Mouse (Mus musculus) MEL (cell line): Measurements from ENCODE around the gene Map3k10. TPM values are rescaled to one million over a fixed set of nuclear protein-coding genes. Genes with fewer than 3 reads are reported as not detected.

Experiments
- DNase-seq: peaks from one replicate; pipeline ENCODE4 v3.0.0; 2011; ENCODE audit warnings: low read depth, low spot score
- H3K27ac ChIP-seq: 2 replicates; pipeline ENCODE4 v1.5.1; 2012; ENCODE audit warnings: low read depth, mild to moderate bottlenecking, control low read depth, low read length, moderate library complexity; ENCODE audit not compliant: control insufficient read depth
- H3K27me3 ChIP-seq, 2 experiments: fragments of 150-350 bp in 1 of 2; sonication (generic) in 1 of 2; 2 replicates each; pipeline ENCODE4 v1.6.1; 2012; ENCODE audit warnings: low read length in 2 of 2, mild to moderate bottlenecking in 2 of 2, improper control_type of control experiment in 1 of 2, moderate library complexity in 1 of 2; ENCODE audit not compliant: insufficient read depth in 2 of 2, control insufficient read depth in 1 of 2
- H3K36me3 ChIP-seq, 2 experiments: 2 replicates each; pipeline ENCODE4 v1.6.1; 2012 to 2014; ENCODE audit warnings: low read length in 2 of 2, improper control_type of control experiment in 1 of 2, inconsistent platforms in 1 of 2, mild to moderate bottlenecking in 1 of 2; ENCODE audit not compliant: insufficient read depth in 2 of 2, control insufficient read depth in 1 of 2
- H3K4me1 ChIP-seq, 2 experiments: fragments of 150-350 bp in 1 of 2; sonication (generic) in 1 of 2; 2 replicates each; pipeline ENCODE4 v1.6.1; 2012; ENCODE audit warnings: low read length in 2 of 2, improper control_type of control experiment in 1 of 2, mild to moderate bottlenecking in 1 of 2; ENCODE audit not compliant: insufficient read depth in 2 of 2, control insufficient read depth in 1 of 2
- H3K4me3 ChIP-seq, 2 experiments: fragments of 150-350 bp in 1 of 2; sonication (generic) in 1 of 2; 2 replicates each; pipeline ENCODE4 v1.5.1; 2012; ENCODE audit warnings: low read depth in 2 of 2, low read length in 2 of 2, mild to moderate bottlenecking in 2 of 2, moderate library complexity in 2 of 2, control low read depth in 1 of 2, improper control_type of control experiment in 1 of 2; ENCODE audit not compliant: control insufficient read depth in 1 of 2, insufficient read depth in 1 of 2
- H3K79me2 ChIP-seq: 2 replicates; pipeline ENCODE4 v1.6.1; 2012; ENCODE audit warnings: mild to moderate bottlenecking, low read length, moderate library complexity; ENCODE audit not compliant: control insufficient read depth, poor library complexity, insufficient read depth
- H3K9ac ChIP-seq: 2 replicates; pipeline ENCODE4 v1.6.1; 2012; ENCODE audit warnings: low read depth, mild to moderate bottlenecking, control low read depth, low read length, moderate library complexity; ENCODE audit not compliant: control insufficient read depth, poor library complexity, severe bottlenecking
- H3K9me3 ChIP-seq: fragments of 150-350 bp; sonication (generic); replicated peaks from 2 replicates; pipeline ENCODE4 v1.6.1; 2012; ENCODE audit warnings: mild to moderate bottlenecking, low read length, improper control_type of control experiment, moderate library complexity; ENCODE audit not compliant: insufficient read depth
- BHLHE40 ChIP-seq: IDR thresholded peaks from 2 replicates; pipeline ENCODE4 v1.6.1; 2012; ENCODE audit warnings: low read depth, mild to moderate bottlenecking, inconsistent platforms, low read length, improper control_type of control experiment, borderline replicate concordance
- CHD1 ChIP-seq: IDR thresholded peaks from 2 replicates; pipeline ENCODE4 v1.6.1; 2012; ENCODE audit warnings: low read depth, mild to moderate bottlenecking, inconsistent platforms, low read length, improper control_type of control experiment
- CHD2 ChIP-seq: IDR thresholded peaks from 2 replicates; pipeline ENCODE4 v1.6.1; 2011; ENCODE audit warnings: low read length, improper control_type of control experiment
- CTCF ChIP-seq, 3 experiments: IDR thresholded peaks in 2 of 3; conservative IDR thresholded peaks in 1 of 3; 2 replicates each; pipeline ENCODE4 v1.5.1; 2011 to 2012; ENCODE audit warnings: low read length in 3 of 3, low read depth in 2 of 3, mild to moderate bottlenecking in 2 of 3, improper control_type of control experiment in 1 of 3, inconsistent platforms in 1 of 3, mixed read lengths in 1 of 3, moderate library complexity in 1 of 3; ENCODE audit not compliant: control insufficient read depth in 1 of 3, insufficient read depth in 1 of 3, poor library complexity in 1 of 3, severe bottlenecking in 1 of 3
- ELF1 ChIP-seq: IDR thresholded peaks from 2 replicates; pipeline ENCODE4 v1.6.1; 2014; ENCODE audit warnings: low read depth, mild to moderate bottlenecking, inconsistent platforms, low read length, improper control_type of control experiment, moderate library complexity
- MAFK ChIP-seq: IDR thresholded peaks from 2 replicates; pipeline ENCODE4 v1.6.1; 2011; ENCODE audit warnings: low read depth, mild to moderate bottlenecking, low read length, improper control_type of control experiment, borderline replicate concordance
- MAX ChIP-seq: IDR thresholded peaks from 2 replicates; pipeline ENCODE4 v1.6.1; 2011; ENCODE audit warnings: low read length, improper control_type of control experiment
- MEF2A ChIP-seq: IDR thresholded peaks from 2 replicates; pipeline ENCODE4 v1.6.1; 2014; ENCODE audit warnings: low read depth, mild to moderate bottlenecking, inconsistent platforms, low read length, improper control_type of control experiment; ENCODE audit not compliant: poor library complexity, insufficient replicate concordance, severe bottlenecking; ENCODE audit errors: extremely low read depth
- MYC ChIP-seq: IDR thresholded peaks from 2 replicates; pipeline ENCODE4 v1.6.1; 2011; ENCODE audit warnings: low read depth, mild to moderate bottlenecking, low read length, improper control_type of control experiment, moderate library complexity
- NELFE ChIP-seq: IDR thresholded peaks from 2 replicates; pipeline ENCODE4 v1.6.1; 2011; ENCODE audit warnings: low read depth, low read length, improper control_type of control experiment
- USF1 ChIP-seq: IDR thresholded peaks from 2 replicates; pipeline ENCODE4 v1.6.1; 2014; ENCODE audit warnings: low read depth, mild to moderate bottlenecking, inconsistent platforms, low read length, improper control_type of control experiment, moderate library complexity
- USF2 ChIP-seq, 2 experiments: IDR thresholded peaks; 2 replicates each; pipeline ENCODE4 v1.6.1; 2011 to 2012; ENCODE audit warnings: improper control_type of control experiment in 2 of 2, low read length in 2 of 2, borderline replicate concordance in 1 of 2, inconsistent platforms in 1 of 2, low read depth in 1 of 2, mild to moderate bottlenecking in 1 of 2; ENCODE audit not compliant: insufficient read depth in 1 of 2
- ZKSCAN1 ChIP-seq: IDR thresholded peaks from 2 replicates; pipeline ENCODE4 v1.6.1; 2012; ENCODE audit warnings: low read depth, mild to moderate bottlenecking, inconsistent platforms, low read length, improper control_type of control experiment, moderate library complexity
- ZMIZ1 ChIP-seq: IDR thresholded peaks from 2 replicates; pipeline ENCODE4 v1.6.1; 2012; ENCODE audit warnings: low read depth, mild to moderate bottlenecking, inconsistent platforms, low read length, improper control_type of control experiment, moderate library complexity
- ZNF384 ChIP-seq: IDR thresholded peaks from 2 replicates; pipeline ENCODE4 v1.6.1; 2012; ENCODE audit warnings: low read depth, mild to moderate bottlenecking, inconsistent platforms, low read length, improper control_type of control experiment
- polyA plus RNA-seq, 2 experiments: library from polyadenylated mRNA; stranded (reverse) in 1 of 2; unstranded in 1 of 2; fragments of >175 nt in 1 of 2; fragments of >200 nt in 1 of 2; gene quantifications; 2 replicates each; pipeline versions ENCODE4 v1.2.1 to v1.2.4; 2012; ENCODE audit warnings: low replicate concordance in 2 of 2, low read depth in 1 of 2; ENCODE audit not compliant: insufficient read length in 2 of 2, insufficient read depth in 1 of 2, missing spikeins in 1 of 2
- total RNA-seq: library from RNA; depleted of rRNA; stranded (reverse); fragments of 300-350 nt; gene quantifications from 2 replicates; pipeline ENCODE4 v1.2.3, GENCODE M21; 2012

The Map3k10 gene
- total and polyA plus RNA-seq, 3 experiments, result 22.0 to 33.3 TPM; not detected in 1

DNA sequence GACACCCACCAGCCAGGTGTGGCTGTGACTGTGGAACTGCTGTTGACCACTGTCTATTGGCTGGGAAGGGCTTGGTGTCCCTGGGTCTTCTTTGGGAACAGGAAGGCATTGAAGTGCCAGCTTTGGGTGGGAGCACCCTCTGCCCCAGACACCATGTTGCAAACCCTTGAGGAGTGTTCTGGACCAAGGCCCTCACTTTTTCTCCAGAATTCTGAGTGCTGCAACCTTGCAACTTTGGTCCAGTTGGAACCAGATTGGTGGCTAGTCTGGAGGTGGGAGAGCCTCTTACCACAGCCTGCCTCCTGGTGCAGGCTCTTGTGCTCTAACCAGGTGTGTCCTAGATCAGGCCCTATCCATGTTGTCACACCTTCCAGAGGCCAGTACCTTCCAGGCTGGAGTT, 49.4 kb downstream of the Map3k10 start:
- no peaks in the 10 kb centered on the region for H3K4me1 ChIP-seq
- no peaks in the 10 kb centered on the region for H3K79me2 ChIP-seq
- DNase-seq, result no peak
- H3K27ac ChIP-seq, result no peak overlapping the region
- no peaks in the 10 kb centered on the region for H3K9me3 ChIP-seq
- H3K4me3 ChIP-seq, result no peak overlapping the region
- H3K27me3 ChIP-seq, result no peaks in the 10 kb centered on the region
- TF ChIP-seq NELFE (no peak), ZMIZ1 (no peak), MAFK (no peak), USF1 (no peak), BHLHE40 (no peak), ZKSCAN1 (no peak), CTCF (IDR thresholded peaks at IDR 0.05 in 2 of 3, conservative IDR thresholded peaks at IDR 0.05 in 1 of 3; ENCODE audit: control insufficient read depth in 1 of 3, insufficient read depth in 1 of 3, low read depth in 2 of 3, low read length in 3 of 3, poor library complexity in 1 of 3, severe bottlenecking in 1 of 3) (no peak), ELF1 (no peak), USF2 (IDR thresholded peaks at IDR 0.05; ENCODE audit: borderline replicate concordance in 1 of 2, insufficient read depth in 1 of 2, low read depth in 1 of 2, low read length in 2 of 2) (no peak), MYC (no peak), MEF2A (no peak), CHD2 (no peak)
- H3K9ac ChIP-seq, result no peak overlapping the region
- H3K36me3 ChIP-seq, result peaks cover 0 to 14% of the 10 kb centered on the region in 2 experiments; a peak in 2 of 4 replicates

DNA sequence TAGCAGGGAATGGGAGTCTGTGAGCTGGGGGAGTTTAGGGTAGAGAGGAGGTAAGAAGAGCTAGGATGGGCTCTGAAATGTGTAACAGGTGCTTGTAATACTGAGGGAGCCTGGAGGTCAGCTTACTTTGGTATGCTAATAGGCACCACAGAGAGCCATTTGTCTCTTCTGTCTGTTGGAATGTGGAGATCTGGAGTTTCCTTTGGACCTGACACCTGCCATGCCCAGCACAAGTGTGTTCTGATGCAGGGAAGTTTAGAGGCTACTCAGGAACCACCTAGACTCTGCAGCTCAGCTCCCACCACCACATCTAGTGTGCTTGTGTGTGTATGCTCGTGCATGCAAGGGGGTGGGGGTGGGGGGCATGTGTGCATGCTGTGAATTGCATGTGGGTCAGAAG, 52.2 kb downstream of the Map3k10 start:
- H3K4me1 ChIP-seq, result no peaks in the 10 kb centered on the region
- no peaks in the 10 kb centered on the region for H3K27me3 ChIP-seq
- no peak for TF ChIP-seq CTCF (IDR thresholded peaks at IDR 0.05 in 2 of 3, conservative IDR thresholded peaks at IDR 0.05 in 1 of 3; ENCODE audit: control insufficient read depth in 1 of 3, insufficient read depth in 1 of 3, low read depth in 2 of 3, low read length in 3 of 3, poor library complexity in 1 of 3, severe bottlenecking in 1 of 3)
- no peak for TF ChIP-seq ELF1
- TF ChIP-seq ZNF384, result no peak
- TF ChIP-seq MAX, result no peak
- no peak for TF ChIP-seq CHD1
- no peak for TF ChIP-seq ZKSCAN1
- H3K9ac ChIP-seq, result no peak overlapping the region
- no peak overlapping the region for H3K4me3 ChIP-seq
- H3K79me2 ChIP-seq, result no peaks in the 10 kb centered on the region
- peaks cover 0 to 13% of the 10 kb centered on the region in 2 experiments; a peak in 2 of 4 replicates for H3K36me3 ChIP-seq
- no peak for DNase-seq
- H3K27ac ChIP-seq, result no peak overlapping the region
- H3K9me3 ChIP-seq, result no peaks in the 10 kb centered on the region
